Mouse (Mus musculus) spleen, adult 2 months (tissue): ENCODE data around the gene Eef1akmt2. TPM values are rescaled to one million over a fixed set of nuclear protein-coding genes. Genes with fewer than 3 reads are reported as not detected.

Source experiments
- DNase-seq, 2 experiments: peaks; one replicate each; pipeline versions ENCODE4 v3.0.0 to v3.0.0-alpha.2; 2012 to 2021; ENCODE audit warnings: low spot score in 2 of 2, low read depth in 1 of 2
- H3K27ac ChIP-seq: fragments of 200-500 bp; 2 replicates; pipeline ENCODE4 v1.5.1; 2012; ENCODE audit warnings: low read length, inconsistent platforms; ENCODE audit not compliant: insufficient read depth
- H3K27me3 ChIP-seq: fragments of 200-500 bp; 2 replicates; pipeline ENCODE4 v1.6.1; 2012; ENCODE audit warnings: mild to moderate bottlenecking, moderate library complexity, low read length, inconsistent platforms; ENCODE audit not compliant: control insufficient read depth, insufficient read depth
- H3K36me3 ChIP-seq: fragments of 200-500 bp; 2 replicates; pipeline ENCODE4 v1.6.1; 2012; ENCODE audit warnings: mild to moderate bottlenecking, low read length, inconsistent platforms; ENCODE audit not compliant: control insufficient read depth, insufficient read depth
- H3K4me1 ChIP-seq: fragments of 200-500 bp; 2 replicates; pipeline ENCODE4 v1.6.1; 2011; ENCODE audit warnings: inconsistent platforms; ENCODE audit not compliant: control insufficient read depth, insufficient read depth, insufficient read length
- H3K4me3 ChIP-seq: fragments of 200-500 bp; 2 replicates; pipeline ENCODE4 v1.5.1; 2011; ENCODE audit warnings: mild to moderate bottlenecking, inconsistent platforms; ENCODE audit not compliant: insufficient read depth, insufficient read length; ENCODE audit errors: extremely low read depth
- CTCF ChIP-seq: fragments of 200-500 bp; IDR thresholded peaks from 2 replicates; pipeline ENCODE4 v1.5.1; 2011; ENCODE audit warnings: mild to moderate bottlenecking, inconsistent platforms; ENCODE audit not compliant: insufficient read depth, insufficient read length, insufficient replicate concordance; ENCODE audit errors: extremely low read depth
- POLR2A ChIP-seq: fragments of 200-500 bp; IDR thresholded peaks from 2 replicates; pipeline ENCODE4 v1.6.1; 2011; ENCODE audit warnings: low read depth, low read length, inconsistent platforms
- WGBS: fragments of 180-500 bp; shearing (Covaris S2); methylation state at CpG from one replicate; pipeline ENCODE4 v1.1.7; 2018; 5-methylcytosine and 5-hydroxymethylcytosine counted together
- polyA plus RNA-seq: library from polyadenylated mRNA; depleted of rRNA; stranded (reverse); fragments of >200 nt; gene quantifications from 2 replicates; pipeline ENCODE4 v1.2.3, GENCODE M21; 2012

The Eef1akmt2 gene
- polyA plus RNA-seq, 1 experiment, result 3.3 TPM

DNA sequence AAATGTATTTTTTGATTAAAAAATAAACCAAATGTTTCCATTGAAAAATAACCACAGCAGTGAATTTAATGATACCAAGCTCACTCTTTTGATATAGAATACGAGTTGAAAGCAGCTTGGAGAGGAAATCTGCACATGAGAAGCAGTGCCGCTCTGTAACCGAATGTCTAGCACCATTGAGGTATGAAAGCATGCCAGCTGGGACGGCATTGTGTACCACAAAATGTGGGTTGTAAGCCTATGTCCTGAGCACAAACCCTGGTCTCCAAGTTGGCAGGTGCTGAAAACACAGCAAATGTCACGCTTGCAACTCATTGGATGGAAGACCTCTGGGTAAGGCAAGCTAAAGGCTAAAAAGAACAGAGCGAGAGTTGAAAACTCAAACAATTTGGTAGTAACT lies 35.4 kb downstream of the Eef1akmt2 start:
- 81% methylated on average over 6 of the region's 6 CpGs for WGBS
- no peak for TF ChIP-seq CTCF
- TF ChIP-seq POLR2A, result no peak
- Histone ChIP-seq H3K27ac (no peak overlapping the region), H3K4me3 (no peak overlapping the region), H3K36me3 (peaks cover 2% of the 10 kb centered on the region; the same call in 1 of the 2 replicates), H3K27me3 (no peaks in the 10 kb centered on the region), H3K4me1 (no peaks in the 10 kb centered on the region; the same call in 1 of the 2 replicates)
- DNase-seq, result no peak

DNA sequence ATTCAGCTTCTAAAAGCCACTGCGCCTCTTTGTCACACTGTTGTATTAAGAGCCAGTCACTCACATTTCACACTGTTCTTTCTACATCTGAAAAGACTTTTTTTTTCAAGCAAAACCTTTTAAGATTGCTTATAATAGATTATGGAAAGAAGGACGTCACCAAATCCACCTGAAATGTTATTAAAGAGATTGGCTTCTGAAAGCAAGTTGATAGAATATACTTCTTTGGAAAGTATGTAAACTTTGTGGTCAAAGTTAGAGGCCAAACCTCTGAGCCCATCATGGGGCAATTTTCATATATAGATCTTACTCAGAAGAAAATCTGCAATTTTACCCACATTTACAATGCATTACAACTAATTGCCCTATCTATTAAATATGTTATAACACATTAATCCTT lies 35.9 kb downstream of the Eef1akmt2 start:
- Histone ChIP-seq H3K4me1 (no peaks in the 10 kb centered on the region; the same call in 1 of the 2 replicates), H3K27me3 (no peaks in the 10 kb centered on the region), H3K4me3 (no peak overlapping the region), H3K27ac (no peak overlapping the region), H3K36me3 (peaks cover 2% of the 10 kb centered on the region; the same call in 1 of the 2 replicates)
- DNase-seq, result no peak
- no peak for TF ChIP-seq POLR2A
- no peak for TF ChIP-seq CTCF
- WGBS, result 66% methylated on average over 2 of the region's 2 CpGs

DNA sequence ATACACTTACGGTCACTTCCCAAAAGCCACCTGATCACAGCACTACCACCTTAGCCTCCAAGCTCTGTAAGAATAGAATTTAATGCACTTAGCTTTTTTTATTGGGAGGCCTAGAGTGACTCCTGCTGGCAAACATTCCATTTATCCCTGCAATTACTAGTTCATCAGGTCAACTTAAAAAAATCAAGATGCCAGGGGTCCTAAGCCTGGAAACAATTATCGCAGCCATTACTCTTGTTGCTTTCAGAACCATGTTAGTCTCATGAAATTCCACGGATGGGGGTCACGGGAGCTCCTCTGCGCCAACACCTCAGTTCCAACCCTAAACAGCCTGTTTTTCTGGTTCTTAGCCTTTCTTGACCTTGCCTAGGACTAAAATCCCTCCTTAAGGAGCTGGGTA lies 37.4 kb downstream of the Eef1akmt2 start:
- no peak overlapping the region for H3K4me3 ChIP-seq
- H3K27ac ChIP-seq, result no peak overlapping the region
- no peaks in the 10 kb centered on the region for H3K27me3 ChIP-seq
- H3K36me3 ChIP-seq, result no peaks in the 10 kb centered on the region
- no peak for TF ChIP-seq POLR2A
- no peak for TF ChIP-seq CTCF
- 94% methylated on average over 5 of the region's 5 CpGs for WGBS
- peaks cover 3% of the 10 kb centered on the region; the same call in 1 of the 2 replicates for H3K4me1 ChIP-seq
- DNase-seq, result no peak

DNA sequence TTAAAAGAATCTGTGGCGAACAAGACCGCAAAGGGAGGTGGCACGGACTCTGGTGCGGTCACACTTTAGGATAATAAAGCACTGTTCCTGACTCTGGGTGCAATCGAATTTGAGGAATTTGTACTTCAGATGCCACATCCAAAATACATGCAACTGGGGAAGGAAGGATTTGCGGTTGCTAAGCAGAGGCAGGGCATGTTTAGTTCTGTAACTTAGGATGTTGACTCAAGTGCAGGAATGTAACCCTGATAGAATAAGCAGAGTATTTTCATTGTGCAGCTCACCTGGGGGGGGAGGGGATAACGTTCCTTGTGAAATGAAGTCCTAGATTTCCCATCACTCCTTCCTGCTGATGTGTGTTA lies 38.4 kb downstream of the Eef1akmt2 start:
- Histone ChIP-seq H3K36me3 (no peaks in the 10 kb centered on the region), H3K4me1 (peaks cover 9% of the 10 kb centered on the region; the same call in 1 of the 2 replicates), H3K27me3 (no peaks in the 10 kb centered on the region), H3K4me3 (peak overlapping the region; percentile 84), H3K27ac (peak overlapping the region; percentile 96)
- 3% methylated on average over 7 of the region's 7 CpGs for WGBS
- DNase-seq, result no peak
- TF ChIP-seq CTCF, result no peak
- no peak for TF ChIP-seq POLR2A

DNA sequence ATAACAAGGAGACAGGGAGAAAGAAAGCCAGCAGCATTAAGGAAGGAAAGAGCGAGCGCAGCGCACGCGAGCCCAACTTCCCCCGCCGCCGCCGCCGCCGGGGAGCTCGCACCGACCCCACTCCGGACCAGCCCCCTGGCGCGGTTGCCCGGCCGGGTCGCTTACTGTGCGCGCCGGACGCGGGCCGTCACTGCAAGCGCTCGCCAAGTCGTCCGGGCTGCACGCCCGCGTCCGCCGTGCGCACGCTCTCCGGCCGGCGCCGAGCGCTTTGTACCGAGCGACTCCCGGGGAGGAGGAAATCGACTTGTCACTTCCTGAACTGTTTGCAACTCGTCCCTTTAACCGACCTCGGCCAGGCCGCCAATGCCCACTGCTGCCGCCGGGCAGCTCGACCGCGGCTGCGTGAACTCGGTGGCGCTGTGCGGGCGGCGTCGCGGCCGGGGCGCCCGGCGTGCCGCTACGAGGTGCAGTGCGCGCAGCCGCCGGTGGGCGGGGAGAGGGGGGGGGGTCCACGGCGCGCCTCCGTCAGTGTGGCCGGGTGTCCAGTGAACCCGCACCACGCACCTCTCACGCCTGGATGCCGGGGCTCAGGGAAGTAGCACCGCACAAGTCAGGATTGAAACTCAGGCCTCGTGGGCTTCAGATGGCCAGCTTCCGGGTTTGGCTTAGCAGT lies 38.9 kb downstream of the Eef1akmt2 start, which contains the start of gene Fam53b:
Gene Fam53b, minus strand, starts transcription at position 471 of the 673 bp plus-strand sequence.
- H3K36me3 ChIP-seq, result no peaks in the 10 kb centered on the region
- H3K4me3 ChIP-seq, result peak within 1 kb of the TSS; percentile 84
- peak in 1 of 2 experiments; percentile 50 for DNase-seq
- H3K27me3 ChIP-seq, result no peaks in the 10 kb centered on the region
- peaks cover 12% of the 10 kb centered on the region; the same call in 1 of the 2 replicates for H3K4me1 ChIP-seq
- WGBS, result under 1% methylated on average over 80 of the region's 85 CpGs
- TF ChIP-seq CTCF (peak; percentile 11; the same call in 1 of the 2 replicates), POLR2A (no peak)
- peak within 1 kb of the TSS; percentile 96 for H3K27ac ChIP-seq

- WGBS, result under 1% methylated on average over 59 of the region's 59 CpGs
- DNase-seq, result peak in 1 of 2 experiments; percentile 58
- no peaks in the 10 kb centered on the region for H3K27me3 ChIP-seq
- TF ChIP-seq CTCF, result no peak
- TF ChIP-seq POLR2A, result peak; percentile 36; the same call in 1 of the 2 replicates
- H3K27ac ChIP-seq, result peak overlapping the region; percentile 96
- H3K4me1 ChIP-seq, result peaks cover 12% of the 10 kb centered on the region; the same call in 1 of the 2 replicates
- H3K36me3 ChIP-seq, result no peaks in the 10 kb centered on the region
- peak overlapping the region; percentile 84 for H3K4me3 ChIP-seq
Measured at GRCm38 (mm10) chr7:132812619-132813415, 39.7 kb downstream of the Eef1akmt2 start.
